ENCODE assay signal across 7 mouse cellular contexts in the genomic region with DNA sequence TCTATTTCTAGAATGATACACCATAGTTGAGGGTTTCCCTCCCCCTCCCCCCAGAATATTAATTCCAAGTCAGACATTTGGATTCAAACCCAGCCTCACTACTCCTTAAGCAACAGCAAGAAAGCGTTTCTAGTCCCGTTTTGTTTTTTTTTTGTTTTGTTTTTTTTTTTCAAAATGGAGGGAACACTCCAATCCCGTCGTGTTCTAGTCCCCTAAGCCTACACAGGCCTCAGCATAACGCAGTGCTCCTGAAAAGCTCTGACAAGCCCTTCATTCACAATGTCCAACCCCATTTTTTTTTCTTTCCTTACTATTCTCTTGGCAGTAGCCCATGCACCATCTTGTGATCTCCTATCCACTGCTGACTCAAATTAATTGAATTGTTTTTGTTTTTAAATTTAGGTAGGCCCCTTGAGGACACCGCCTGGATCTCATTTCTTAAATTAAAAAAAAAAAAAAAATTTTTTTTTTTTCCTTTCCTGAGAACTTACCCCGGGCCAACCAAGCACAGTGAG. TPM values are rescaled to one million over a fixed set of nuclear protein-coding genes. Genes with fewer than 3 reads are reported as not detected.
A peak's percentile ranks its signal among the peaks of the same experiment; 100 is the strongest.
DNase-seq lines count a peak whose midpoint lies in the region; ATAC-seq and TF ChIP-seq lines count a peak whose summit lies in the region.

No protein-coding gene starts in this region.

- WGBS in lung, embryonic 15.5 days: 60% methylated on average over 7 of the region's 7 CpGs
- 66% methylated on average over 7 of the region's 7 CpGs for WGBS in lung, adult 2 months
- WGBS in embryonic facial prominence, embryonic 14.5 days: 57% methylated on average over 7 of the region's 7 CpGs
- 59% methylated on average over 7 of the region's 7 CpGs for WGBS in limb, embryonic 13.5 days
- 71% methylated on average over 7 of the region's 7 CpGs for WGBS in stomach, embryonic 16.5 days

- H3K4me3 ChIP-seq in lung, embryonic 15.5 days: peak overlapping the region; percentile 81
- H3K4me3 ChIP-seq in lung, adult 2 months (replicated peaks; ENCODE audit: extremely low read depth, low read depth, low read length): no peak overlapping the region
- peak overlapping the region; percentile 74 for H3K4me3 ChIP-seq in embryonic facial prominence, embryonic 14.5 days (ENCODE audit: low read depth, low read length)
- peak overlapping the region; percentile 73 for H3K4me3 ChIP-seq in limb, embryonic 13.5 days
- H3K4me3 ChIP-seq in stomach, embryonic 16.5 days (replicated peaks; ENCODE audit: low read length): peak overlapping the region; percentile 75; the same call in 1 of the 2 replicates

- peak overlapping the region; percentile 70 for H3K4me2 ChIP-seq in lung, embryonic 15.5 days
- peak overlapping the region; percentile 85 for H3K4me2 ChIP-seq in embryonic facial prominence, embryonic 14.5 days (ENCODE audit: low read depth, low read length)
- peak overlapping the region; percentile 78 for H3K4me2 ChIP-seq in limb, embryonic 13.5 days (replicated peaks)
- peak overlapping the region; percentile 91 for H3K4me2 ChIP-seq in stomach, embryonic 16.5 days (ENCODE audit: low read depth, low read length)

- H3K9ac ChIP-seq in lung, embryonic 15.5 days: 0 out of 2 replicates have a peak overlapping the region, but pooled peaks have one; percentile 89
- peak overlapping the region; percentile 79 for H3K9ac ChIP-seq in embryonic facial prominence, embryonic 14.5 days (ENCODE audit: low read depth, low read length)
- H3K9ac ChIP-seq in limb, embryonic 13.5 days: no peak overlapping the region
- no peak overlapping the region for H3K9ac ChIP-seq in stomach, embryonic 16.5 days (ENCODE audit: low read length)

- H3K9me3 ChIP-seq in lung, embryonic 15.5 days: no peaks in the 10 kb centered on the region
- no peaks in the 10 kb centered on the region; the same call in 1 of the 2 replicates for H3K9me3 ChIP-seq in embryonic facial prominence, embryonic 14.5 days (ENCODE audit: control insufficient read depth, low read length)
- H3K9me3 ChIP-seq in limb, embryonic 13.5 days: no peaks in the 10 kb centered on the region
- no peaks in the 10 kb centered on the region for H3K9me3 ChIP-seq in stomach, embryonic 16.5 days (replicated peaks; ENCODE audit: control insufficient read depth, low read length)

- no peak for TF ChIP-seq POLR2A in lung, adult 2 months (IDR thresholded peaks at IDR 0.05; ENCODE audit: borderline replicate concordance, extremely low read depth, low read depth, low read length)

- H3K4me1 ChIP-seq in lung, embryonic 15.5 days: peaks cover 9% of the 10 kb centered on the region; the same call in 1 of the 2 replicates
- H3K4me1 ChIP-seq in lung, adult 2 months (ENCODE audit: control insufficient read depth, insufficient read depth, low read length): no peaks in the 10 kb centered on the region
- H3K4me1 ChIP-seq in embryonic facial prominence, embryonic 14.5 days (ENCODE audit: control insufficient read depth, insufficient read depth, low read length): peaks cover 9% of the 10 kb centered on the region
- H3K4me1 ChIP-seq in limb, embryonic 13.5 days: peaks cover 9% of the 10 kb centered on the region
- H3K4me1 ChIP-seq in stomach, embryonic 16.5 days (ENCODE audit: control insufficient read depth, insufficient read depth, low read length): no peaks in the 10 kb centered on the region

- no peaks in the 10 kb centered on the region for H3K27me3 ChIP-seq in lung, embryonic 15.5 days
- H3K27me3 ChIP-seq in embryonic facial prominence, embryonic 14.5 days (replicated peaks; ENCODE audit: control insufficient read depth, insufficient read depth, low read length): no peaks in the 10 kb centered on the region
- H3K27me3 ChIP-seq in limb, embryonic 13.5 days: no peaks in the 10 kb centered on the region
- H3K27me3 ChIP-seq in stomach, embryonic 16.5 days (ENCODE audit: control insufficient read depth, insufficient read depth, low read length): no peaks in the 10 kb centered on the region

- no peak for TF ChIP-seq CTCF in lung, adult 2 months (IDR thresholded peaks at IDR 0.05; ENCODE audit: insufficient read depth, low read length)

- no peak overlapping the region for H3K27ac ChIP-seq in lung, embryonic 15.5 days
- H3K27ac ChIP-seq in embryonic facial prominence, embryonic 14.5 days (replicated peaks; ENCODE audit: low read depth, low read length): no peak overlapping the region
- H3K27ac ChIP-seq in limb, embryonic 13.5 days: no peak overlapping the region
- no peak overlapping the region for H3K27ac ChIP-seq in stomach, embryonic 16.5 days (ENCODE audit: low read length)

- DNase-seq in lung, adult 2 months: no peak
- DNase-seq in embryonic facial prominence, embryonic 14.5 days (ENCODE audit: low spot score): peak; percentile 14
- no peak for DNase-seq in frontal cortex, postnatal 36 days (ENCODE audit: low spot score in 2 of 2)
- DNase-seq in adrenal gland, postnatal 14 days: no peak

- H3K36me3 ChIP-seq in lung, embryonic 15.5 days: peaks cover 6% of the 10 kb centered on the region
- 0 out of 2 replicates have a peak, but pooled peaks cover 4% of the 10 kb centered on the region for H3K36me3 ChIP-seq in embryonic facial prominence, embryonic 14.5 days (ENCODE audit: control insufficient read depth, insufficient read depth, low read length)
- peaks cover 6% of the 10 kb centered on the region for H3K36me3 ChIP-seq in limb, embryonic 13.5 days
- no peaks in the 10 kb centered on the region for H3K36me3 ChIP-seq in stomach, embryonic 16.5 days (ENCODE audit: control insufficient read depth, insufficient read depth, low read length)

- no peak for ATAC-seq in lung, embryonic 15.5 days (ENCODE audit: borderline replicate concordance, extremely low read depth, low FRiP score, low TSS enrichment)
- ATAC-seq in embryonic facial prominence, embryonic 14.5 days (ENCODE audit: low read depth): no peak
- ATAC-seq in limb, embryonic 13.5 days (ENCODE audit: low FRiP score, low read depth): no peak
- no peak for ATAC-seq in stomach, embryonic 16.5 days (ENCODE audit: insufficient read depth, low FRiP score)

RNA-seq across cellular contexts. Expression of a gene that starts 1.0 kb away (rescaled TPM):
- polyA plus RNA-seq in lung, embryonic 15.5 days (2015; fragmentation: Nextera tagmentation; extraction: Ambion mirVana): 28.3 and 29.0 TPM in 2 replicates
- polyA plus RNA-seq in lung, adult 2 months (2012; rRNA removed): 4.3 and 6.7 TPM in 2 replicates
- polyA plus RNA-seq in embryonic facial prominence, embryonic 14.5 days (2014; fragmentation: Nextera tagmentation; extraction: Ambion mirVana): 17.6 and 19.2 TPM in 2 replicates
- polyA plus RNA-seq in limb, embryonic 13.5 days (2015; fragmentation: Nextera tagmentation; extraction: Ambion mirVana): 15.7 and 16.9 TPM in 2 replicates
- polyA plus RNA-seq in stomach, embryonic 16.5 days (2015; fragmentation: Nextera tagmentation; extraction: Ambion mirVana): 15.9 and 16.5 TPM in 2 replicates
- 22.6 and 28.1 TPM in 2 replicates for total RNA-seq in adrenal gland, postnatal 14 days (2021)

Comparison
In these comparisons a context has a peak if more than half of its experiments do, and no peak if none do; other contexts are left out.
1. H3K9ac ChIP-seq: peak in lung, embryonic 15.5 days (single experiment) and embryonic facial prominence, embryonic 14.5 days (single experiment); none in limb, embryonic 13.5 days (single experiment) and stomach, embryonic 16.5 days (single experiment).
2. Peak in every context shown above with its lines, with median percentiles within 50 percentile points of each other: H3K4me2 ChIP-seq.